Mouse (Mus musculus) midbrain, embryonic 12.5 days (tissue): ENCODE results near the gene Entpd6. TPM values are rescaled to one million over a fixed set of nuclear protein-coding genes. Genes with fewer than 3 reads are reported as not detected.

Experiments used
- ATAC-seq: fragments of 200-750 bp; cut with Nextera tagmentation; 2 replicates; pipeline ENCODE4 v1.8.0; 2017; ENCODE audit warnings: low read depth, moderate TSS enrichment, moderate library complexity; ENCODE audit not compliant: low FRiP score
- H3K27ac ChIP-seq: fragments of 300-500 bp; sonication (generic); replicated peaks from 2 replicates; pipeline ENCODE4 v1.5.1; 2016; ENCODE audit warnings: mild to moderate bottlenecking
- H3K27me3 ChIP-seq: fragments of 300-500 bp; sonication (generic); 2 replicates; pipeline ENCODE4 v1.6.1; 2016; ENCODE audit warnings: mild to moderate bottlenecking
- H3K36me3 ChIP-seq: fragments of 300-500 bp; sonication (generic); 2 replicates; pipeline ENCODE4 v1.6.1; 2016
- H3K4me1 ChIP-seq: fragments of 300-500 bp; sonication (generic); 2 replicates; pipeline ENCODE4 v1.6.1; 2016
- H3K4me2 ChIP-seq: fragments of 300-500 bp; sonication (generic); replicated peaks from 2 replicates; pipeline ENCODE4 v1.6.1; 2016; ENCODE audit warnings: mild to moderate bottlenecking, moderate library complexity
- H3K4me3 ChIP-seq: fragments of 300-500 bp; sonication (generic); 2 replicates; pipeline ENCODE4 v1.5.1; 2016; ENCODE audit warnings: mild to moderate bottlenecking
- H3K9ac ChIP-seq: fragments of 300-500 bp; sonication (generic); replicated peaks from 2 replicates; pipeline ENCODE4 v1.6.1; 2016; ENCODE audit warnings: mild to moderate bottlenecking, moderate library complexity
- H3K9me3 ChIP-seq: fragments of 300-500 bp; sonication (generic); 2 replicates; pipeline ENCODE4 v1.6.1; 2016; ENCODE audit warnings: mild to moderate bottlenecking
- WGBS: fragments of 180-500 bp; shearing (Covaris S2); methylation state at CpG from one replicate; pipeline ENCODE4 v1.1.7; 2016; 5-methylcytosine and 5-hydroxymethylcytosine counted together
- polyA plus RNA-seq: library from polyadenylated mRNA; unstranded; fragments of >200 nt; fragmentation: Nextera tagmentation; extraction: Ambion mirVana; gene quantifications from 2 replicates; pipeline ENCODE4 v1.2.1, GENCODE M21; 2016

The Entpd6 gene
- polyA plus RNA-seq, 1 experiment from 2014 or later = 32.0 TPM

- H3K4me1 ChIP-seq = peaks cover 5% of the 10 kb centered on the region; the same call in 1 of the 2 replicates
- no peaks in the 10 kb centered on the region for H3K27me3 ChIP-seq
- no peak overlapping the region for H3K27ac ChIP-seq
- ATAC-seq = peak; percentile 17; the same call in 1 of the 2 replicates
- H3K9ac ChIP-seq = no peak overlapping the region
- H3K9me3 ChIP-seq = no peaks in the 10 kb centered on the region
- H3K4me2 ChIP-seq = no peak overlapping the region
- peaks cover 58% of the 10 kb centered on the region for H3K36me3 ChIP-seq
- WGBS = 63% methylated on average over 2 of the region's 2 CpGs
- no peak overlapping the region for H3K4me3 ChIP-seq
These were observed 16.8 kb downstream of the Entpd6 start for GRCm38 (mm10) chr2:150765619-150766018.

GRCm38 (mm10) chr2:150766083-150766862 lies 17.4 kb downstream of the Entpd6 start:
- no peak overlapping the region for H3K9ac ChIP-seq
- no peak for ATAC-seq
- no peaks in the 10 kb centered on the region for H3K27me3 ChIP-seq
- H3K9me3 ChIP-seq = no peaks in the 10 kb centered on the region
- H3K4me1 ChIP-seq = peaks cover 5% of the 10 kb centered on the region; the same call in 1 of the 2 replicates
- 89% methylated on average over 4 of the region's 4 CpGs for WGBS
- H3K36me3 ChIP-seq = peaks cover 56% of the 10 kb centered on the region
- H3K4me3 ChIP-seq = no peak overlapping the region
- H3K4me2 ChIP-seq = no peak overlapping the region
- H3K27ac ChIP-seq = no peak overlapping the region

GRCm38 (mm10) chr2:150768678-150769077 lies 19.8 kb downstream of the Entpd6 start:
- no peak overlapping the region for H3K27ac ChIP-seq
- peaks cover 5% of the 10 kb centered on the region; the same call in 1 of the 2 replicates for H3K4me1 ChIP-seq
- H3K27me3 ChIP-seq = no peaks in the 10 kb centered on the region
- H3K9ac ChIP-seq = no peak overlapping the region
- 91% methylated on average over 1 of the region's 1 CpGs for WGBS
- ATAC-seq = no peak
- peaks cover 44% of the 10 kb centered on the region for H3K36me3 ChIP-seq
- H3K9me3 ChIP-seq = no peaks in the 10 kb centered on the region
- H3K4me3 ChIP-seq = no peak overlapping the region
- H3K4me2 ChIP-seq = no peak overlapping the region

- Histone ChIP-seq H3K27me3 (no peaks in the 10 kb centered on the region), H3K4me2 (no peak overlapping the region), H3K4me3 (no peak overlapping the region), H3K9ac (no peak overlapping the region), H3K9me3 (no peaks in the 10 kb centered on the region), H3K27ac (no peak overlapping the region), H3K4me1 (peaks cover under 1% of the 10 kb centered on the region; the same call in 1 of the 2 replicates), H3K36me3 (peaks cover 34% of the 10 kb centered on the region)
- ATAC-seq = peak; percentile 48; the same call in 1 of the 2 replicates
- 58% methylated on average over 1 of the region's 1 CpGs for WGBS
These were observed 21.9 kb downstream of the Entpd6 start for GRCm38 (mm10) chr2:150770747-150771146.

- no peak for ATAC-seq
- Histone ChIP-seq H3K9me3 (no peaks in the 10 kb centered on the region), H3K27me3 (no peaks in the 10 kb centered on the region), H3K4me1 (no peaks in the 10 kb centered on the region; the same call in 1 of the 2 replicates), H3K4me3 (no peak overlapping the region), H3K36me3 (peaks cover 34% of the 10 kb centered on the region), H3K9ac (no peak overlapping the region), H3K27ac (no peak overlapping the region), H3K4me2 (no peak overlapping the region)
- 88% methylated on average over 6 of the region's 6 CpGs for WGBS
These were observed 22.3 kb downstream of the Entpd6 start for GRCm38 (mm10) chr2:150771169-150771568.

- Histone ChIP-seq H3K27ac (no peak overlapping the region), H3K9ac (no peak overlapping the region), H3K36me3 (peaks cover 31% of the 10 kb centered on the region), H3K4me3 (no peak overlapping the region), H3K4me1 (no peaks in the 10 kb centered on the region; the same call in 1 of the 2 replicates), H3K27me3 (no peaks in the 10 kb centered on the region), H3K9me3 (no peaks in the 10 kb centered on the region), H3K4me2 (no peak overlapping the region)
- 88% methylated on average over 8 of the region's 8 CpGs for WGBS
- no peak for ATAC-seq
These were observed 23.2 kb downstream of the Entpd6 start for GRCm38 (mm10) chr2:150771996-150772395.

- 82% methylated on average over 10 of the region's 10 CpGs for WGBS
- ATAC-seq = no peak; the same call in 1 of the 2 replicates
- no peak overlapping the region for H3K9ac ChIP-seq
- H3K9me3 ChIP-seq = no peaks in the 10 kb centered on the region
- no peak overlapping the region for H3K27ac ChIP-seq
- H3K36me3 ChIP-seq = peaks cover 29% of the 10 kb centered on the region
- no peaks in the 10 kb centered on the region; the same call in 1 of the 2 replicates for H3K4me1 ChIP-seq
- H3K27me3 ChIP-seq = no peaks in the 10 kb centered on the region
- no peak overlapping the region for H3K4me3 ChIP-seq
- no peak overlapping the region for H3K4me2 ChIP-seq
These were observed 23.8 kb downstream of the Entpd6 start for GRCm38 (mm10) chr2:150772466-150773119.

- Histone ChIP-seq H3K4me1 (peaks cover 9% of the 10 kb centered on the region), H3K27ac (no peak overlapping the region), H3K9me3 (no peaks in the 10 kb centered on the region), H3K9ac (no peak overlapping the region), H3K4me3 (no peak overlapping the region), H3K4me2 (no peak overlapping the region), H3K36me3 (no peaks in the 10 kb centered on the region), H3K27me3 (peaks cover 8% of the 10 kb centered on the region)
- ATAC-seq = no peak
- 76% methylated on average over 2 of the region's 2 CpGs for WGBS
These were observed 34.0 kb downstream of the Entpd6 start for GRCm38 (mm10) chr2:150782801-150783200.

GRCm38 (mm10) chr2:150786251-150787180 lies 37.7 kb downstream of the Entpd6 start, which contains the start of gene Pygb:
TSS of gene Pygb (plus strand) at chr2:150786735.
- peak within 1 kb of the TSS; percentile 81 for H3K4me3 ChIP-seq
- H3K27me3 ChIP-seq = peaks cover 8% of the 10 kb centered on the region
- H3K27ac ChIP-seq = peak within 1 kb of the TSS; percentile 54
- peaks cover 17% of the 10 kb centered on the region for H3K4me1 ChIP-seq
- peak within 1 kb of the TSS; percentile 96 for H3K4me2 ChIP-seq
- no peaks in the 10 kb centered on the region for H3K36me3 ChIP-seq
- no peaks in the 10 kb centered on the region for H3K9me3 ChIP-seq
- WGBS = 2% methylated on average over 54 of the region's 58 CpGs
- peak; percentile 97 for ATAC-seq
- H3K9ac ChIP-seq = peak within 1 kb of the TSS; percentile 72

- no peaks in the 10 kb centered on the region for H3K9me3 ChIP-seq
- peaks cover 8% of the 10 kb centered on the region for H3K27me3 ChIP-seq
- peaks cover 17% of the 10 kb centered on the region for H3K4me1 ChIP-seq
- peak; percentile 13 for ATAC-seq
- WGBS = 1% methylated on average over 23 of the region's 23 CpGs
- peak overlapping the region; percentile 54; the same call in 1 of the 2 replicates for H3K27ac ChIP-seq
- 0 out of 2 replicates have a peak, but pooled peaks cover 2% of the 10 kb centered on the region for H3K36me3 ChIP-seq
- peak overlapping the region; percentile 96 for H3K4me2 ChIP-seq
- peak overlapping the region; percentile 81 for H3K4me3 ChIP-seq
- peak overlapping the region; percentile 72 for H3K9ac ChIP-seq
These were observed 38.5 kb downstream of the Entpd6 start for GRCm38 (mm10) chr2:150787234-150787771.
